Mouse (Mus musculus) heart, postnatal 4 days (tissue): Measurements from ENCODE around the gene Lgr4. TPM values are rescaled to one million over a fixed set of nuclear protein-coding genes. Genes with fewer than 3 reads are reported as not detected.
A peak's percentile ranks its signal among the peaks of the same experiment; 100 is the strongest.

Experiments
- DNase-seq: peaks from one replicate; pipeline ENCODE4 v3.0.0; 2021
- total RNA-seq, 2 experiments: library from RNA; stranded (reverse); gene quantifications; 2 replicates each; pipeline ENCODE4 v1.2.3; 2021

The Lgr4 gene
- total RNA-seq, 2 experiments from 2014 or later: 44.6 to 49.1 TPM

DNA sequence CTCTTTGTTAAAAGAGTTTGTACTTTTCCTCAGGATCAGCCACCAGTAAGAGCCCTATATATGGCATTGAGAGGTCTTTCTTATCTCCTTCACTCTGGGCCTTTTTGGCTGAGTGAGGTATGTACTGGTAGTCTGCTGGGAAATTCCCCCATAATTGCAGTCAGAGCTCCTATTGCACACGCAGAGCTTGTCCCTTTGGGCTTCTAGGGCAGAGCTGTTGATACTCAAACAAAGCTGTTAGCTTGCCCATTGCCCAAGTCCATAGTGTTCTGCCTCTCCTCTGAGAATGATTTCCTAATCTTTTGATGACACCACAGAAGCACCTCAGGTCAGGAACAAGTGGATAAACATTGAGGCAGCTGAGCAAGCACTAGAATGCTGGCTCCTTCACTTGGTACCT is 67.5 kb downstream of the Lgr4 start:
- no peak for DNase-seq

DNA sequence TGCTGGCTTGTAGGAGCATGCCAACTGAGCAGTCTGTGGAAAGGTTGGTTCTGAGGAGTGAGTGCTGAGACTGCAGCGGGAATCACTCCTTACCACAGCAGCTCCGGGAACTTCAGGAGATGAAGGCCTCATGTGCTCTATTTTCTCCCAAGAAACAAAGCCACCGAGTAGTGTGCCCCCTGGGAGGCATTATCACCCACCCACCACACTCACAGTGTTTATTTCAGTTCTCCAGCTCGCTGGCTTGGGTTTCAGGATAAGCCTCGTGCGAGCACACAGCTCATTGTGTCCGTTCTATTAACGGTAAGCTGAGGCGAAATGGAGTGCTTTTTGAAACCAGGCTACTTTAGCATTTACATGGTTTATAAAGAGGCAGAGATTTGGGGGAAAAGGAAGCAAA is 68.1 kb downstream of the Lgr4 start:
- DNase-seq: no peak

DNA sequence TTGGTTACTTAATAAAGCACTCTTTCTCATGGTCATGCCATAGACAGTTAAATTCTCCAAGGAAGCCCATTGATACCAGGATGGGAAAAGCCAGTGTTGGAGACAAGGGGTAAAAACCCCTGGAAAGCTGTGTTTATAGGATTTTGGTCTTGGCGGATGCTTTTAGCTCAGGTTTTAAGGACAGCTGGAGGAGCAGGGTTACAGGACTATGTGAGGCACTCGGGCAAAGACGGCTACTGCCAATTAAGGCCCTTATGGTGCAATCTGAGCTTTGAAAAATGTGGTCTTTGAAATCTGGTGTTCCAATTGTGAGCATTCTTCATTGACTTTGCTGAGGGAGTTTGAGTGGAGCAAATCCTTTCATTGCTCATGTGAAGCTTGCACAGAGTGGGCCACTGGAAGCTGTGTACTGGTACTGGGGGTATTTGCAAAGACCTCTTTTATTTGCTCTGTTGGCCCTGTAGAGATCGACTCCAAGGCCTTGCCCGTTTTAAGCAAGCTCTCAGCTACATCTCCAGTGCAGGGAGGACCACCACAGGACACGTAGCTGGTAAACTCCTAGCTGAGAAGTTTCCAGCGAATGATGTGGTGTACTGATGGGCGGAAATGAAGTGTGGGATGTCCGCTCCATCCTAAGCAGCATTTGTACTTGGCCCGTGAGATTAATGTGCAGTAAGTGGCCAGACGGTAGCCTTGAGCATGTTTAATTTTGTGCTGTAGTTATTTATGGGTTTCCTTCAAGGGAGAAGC is 68.8 kb downstream of the Lgr4 start:
- no peak for DNase-seq

DNA sequence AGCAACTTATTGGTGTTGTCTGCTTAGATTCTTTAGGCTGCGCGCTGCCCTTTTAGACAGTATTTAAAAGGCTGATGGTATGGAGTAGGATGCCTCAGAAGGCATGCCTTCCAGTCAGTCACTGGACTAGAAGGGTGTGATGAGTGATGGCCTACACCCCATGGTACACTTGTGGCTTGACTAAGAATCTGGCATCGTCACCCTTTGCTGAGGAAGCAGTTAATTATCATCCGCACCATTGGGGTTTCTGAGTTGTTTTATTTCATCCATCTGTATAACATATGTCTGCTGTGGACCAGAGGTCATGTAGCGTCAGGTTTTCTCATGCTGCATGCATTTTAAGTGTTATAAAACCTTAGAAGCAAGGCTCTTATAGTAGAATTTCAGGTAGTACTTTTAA is 70.5 kb downstream of the Lgr4 start:
- no peak for DNase-seq

DNA sequence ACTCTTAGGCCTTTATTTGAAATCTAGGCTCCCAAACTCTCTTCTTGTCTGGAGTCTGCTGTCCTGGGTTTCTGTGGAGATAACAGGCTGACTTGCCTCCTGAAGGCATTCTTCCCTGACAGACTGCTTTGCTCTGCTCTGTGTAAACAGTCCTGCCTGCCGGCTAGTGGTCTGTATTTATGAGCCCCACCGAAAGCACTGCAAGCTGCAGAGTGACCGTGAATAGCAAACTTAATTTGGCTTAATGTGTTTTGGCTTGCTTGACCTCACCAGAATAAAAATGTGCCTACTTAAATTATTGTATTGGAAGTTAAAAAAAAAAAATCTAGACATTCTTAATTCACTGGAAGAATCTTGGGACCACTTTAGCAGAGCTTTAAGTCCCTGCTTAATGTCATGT is 71.7 kb downstream of the Lgr4 start:
- no peak for DNase-seq

DNA sequence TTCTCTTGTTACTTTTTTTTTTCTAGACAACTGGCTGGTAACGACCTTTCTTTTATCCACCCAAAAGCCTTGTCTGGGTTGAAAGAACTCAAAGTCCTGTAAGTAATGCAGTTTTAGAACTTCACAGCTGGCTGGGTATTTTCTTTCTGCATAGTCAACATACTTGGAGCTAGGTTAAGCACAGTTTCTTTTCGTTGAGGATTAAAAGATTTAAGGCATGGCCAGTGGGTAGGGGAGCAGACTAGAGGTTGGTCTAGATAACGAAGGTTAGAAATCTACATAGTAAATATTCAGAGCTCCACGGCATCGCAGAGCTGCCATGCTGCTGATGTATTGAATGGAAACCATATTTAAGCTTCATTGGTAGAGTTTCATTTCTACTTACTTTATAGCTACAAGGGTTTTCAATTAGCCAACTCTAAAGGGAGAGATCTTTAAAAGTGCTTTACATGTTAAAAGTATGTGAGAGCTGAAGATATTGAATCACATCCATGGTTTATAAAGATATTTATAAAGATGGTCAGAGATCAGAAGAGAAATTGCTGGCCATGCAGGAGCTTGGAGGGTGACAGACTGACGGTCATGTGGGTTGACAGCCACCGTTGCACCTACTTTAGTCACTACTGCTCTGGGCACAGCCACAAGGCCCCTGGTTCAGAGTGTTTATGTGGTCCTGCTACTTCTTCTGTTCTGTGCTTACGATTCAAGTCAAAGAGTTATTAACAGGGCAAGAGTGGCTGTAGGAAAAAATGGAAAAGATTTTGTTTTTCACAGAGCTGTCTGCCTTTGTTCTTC is 72.4 kb downstream of the Lgr4 start:
- DNase-seq: no peak

DNA sequence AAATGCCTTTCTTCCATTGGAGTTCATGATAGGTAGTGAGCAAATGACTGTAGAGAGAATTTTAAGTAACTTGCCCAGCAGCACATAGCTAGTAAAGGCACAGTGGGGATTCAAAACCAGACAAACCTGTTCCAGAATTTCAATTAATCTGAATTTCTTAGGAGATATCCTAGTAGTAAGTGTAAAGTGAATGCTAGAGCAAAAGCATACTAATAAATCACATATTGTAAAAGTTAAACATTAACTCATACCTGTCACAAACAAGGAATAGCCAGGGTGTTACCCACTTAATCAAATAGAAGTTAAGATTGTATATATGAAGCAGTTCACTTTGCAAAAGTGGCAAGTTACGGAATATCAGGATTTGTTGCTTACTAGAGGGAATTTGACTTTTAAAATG is 74.3 kb downstream of the Lgr4 start:
- no peak for DNase-seq

DNA sequence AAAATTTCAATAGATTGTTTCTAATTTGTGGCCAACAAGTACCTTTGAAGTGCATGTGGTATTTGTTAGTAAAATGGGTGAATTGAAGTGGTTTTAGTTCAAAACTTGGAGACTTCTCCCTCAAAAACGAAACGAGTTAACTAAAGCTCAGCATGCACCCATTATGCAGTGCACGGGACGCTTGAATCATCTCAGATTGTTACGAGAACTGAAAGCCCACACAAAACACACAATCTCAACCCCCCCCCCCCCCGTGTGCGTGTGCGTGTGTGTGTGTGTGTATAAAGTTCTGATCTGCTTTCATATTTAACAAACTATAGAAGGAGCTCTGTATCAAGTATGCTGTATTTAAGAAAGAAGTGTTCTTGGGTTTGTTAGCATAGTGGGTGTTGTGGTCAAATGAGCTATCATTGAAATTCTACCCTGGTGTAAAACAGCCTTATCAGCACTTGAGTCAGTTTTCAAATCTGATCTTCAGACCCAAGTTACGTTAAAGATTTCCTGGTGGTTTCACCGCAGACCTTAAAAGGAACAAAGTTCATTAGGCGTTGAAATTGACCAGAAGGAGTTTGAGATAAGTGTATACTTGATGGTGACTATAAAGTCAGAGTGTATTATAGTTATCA is 75.1 kb downstream of the Lgr4 start:
- DNase-seq: no peak

DNA sequence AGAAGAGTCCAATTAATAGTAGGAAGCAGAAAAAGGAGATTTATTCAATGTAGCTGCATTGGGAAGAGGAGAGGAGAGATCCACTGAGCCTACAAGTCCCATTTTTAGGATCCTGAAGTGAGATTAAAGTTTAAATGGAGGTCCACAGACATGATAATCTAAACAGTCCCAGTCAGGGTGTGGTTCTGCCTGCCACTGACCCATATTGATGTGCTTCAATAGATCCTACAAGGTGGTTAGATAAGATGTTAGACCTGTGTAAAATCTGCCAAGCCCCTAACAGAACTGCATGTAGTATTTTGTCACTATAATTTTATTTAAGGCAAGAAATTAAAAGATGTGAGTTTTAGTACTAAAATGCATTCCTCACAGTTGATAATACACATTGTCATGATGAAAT is 76.0 kb downstream of the Lgr4 start:
- no peak for DNase-seq

DNA sequence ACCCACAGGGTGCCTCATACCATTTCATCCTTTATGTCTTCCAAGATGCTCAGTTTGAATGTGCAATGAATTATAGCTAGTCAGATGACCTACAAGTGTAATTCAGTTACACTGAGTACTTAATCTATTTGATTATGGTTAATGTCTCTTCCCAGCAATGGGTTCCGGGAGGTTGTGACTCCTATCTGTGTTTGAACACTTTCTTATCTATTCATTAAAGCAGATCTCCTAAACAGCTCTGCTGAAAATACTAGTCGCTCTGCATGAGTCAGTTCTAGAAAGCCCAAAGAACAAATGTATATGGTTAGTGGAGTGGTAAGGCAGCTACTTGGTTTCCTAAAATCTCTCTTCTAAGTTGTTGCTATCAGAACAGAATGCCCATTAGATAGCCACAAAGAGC is 77.6 kb downstream of the Lgr4 start:
- DNase-seq: no peak

DNA sequence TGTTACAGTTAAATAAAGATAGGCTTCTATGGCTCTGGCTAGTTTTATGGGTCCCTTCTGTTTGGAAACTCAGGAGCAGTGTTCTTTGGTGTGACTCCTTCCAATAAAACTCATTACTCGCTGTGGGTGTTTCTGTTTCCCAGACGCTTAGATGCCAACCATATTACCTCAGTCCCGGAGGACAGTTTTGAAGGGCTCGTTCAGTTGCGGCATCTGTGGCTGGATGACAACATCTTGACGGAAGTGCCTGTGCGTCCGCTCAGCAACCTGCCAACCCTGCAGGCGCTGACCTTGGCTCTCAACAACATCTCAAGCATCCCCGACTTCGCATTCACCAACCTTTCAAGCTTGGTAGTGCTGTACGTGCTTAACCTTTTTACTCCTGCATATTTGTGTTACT is 79.0 kb downstream of the Lgr4 start:
- DNase-seq: peak; percentile 30

DNA sequence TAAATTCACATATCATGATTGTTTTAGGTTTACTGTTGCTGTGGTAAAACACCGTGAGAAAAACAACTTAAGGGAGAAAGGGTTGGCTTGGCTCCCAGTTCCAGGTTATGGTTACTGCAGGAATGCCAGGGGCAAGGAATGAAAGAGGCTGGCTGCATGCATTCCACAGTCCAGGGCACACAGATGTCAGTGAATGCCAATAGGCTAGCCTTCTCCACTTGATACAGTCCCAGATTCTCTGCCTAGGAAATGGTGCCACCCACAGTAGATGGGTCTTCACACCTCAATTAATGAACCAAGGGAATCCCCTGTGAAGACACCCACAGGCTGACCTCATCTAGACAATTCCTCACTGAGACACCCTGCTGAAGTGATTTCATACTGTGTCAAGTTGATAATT is 87.2 kb downstream of the Lgr4 start:
- no peak for DNase-seq

DNA sequence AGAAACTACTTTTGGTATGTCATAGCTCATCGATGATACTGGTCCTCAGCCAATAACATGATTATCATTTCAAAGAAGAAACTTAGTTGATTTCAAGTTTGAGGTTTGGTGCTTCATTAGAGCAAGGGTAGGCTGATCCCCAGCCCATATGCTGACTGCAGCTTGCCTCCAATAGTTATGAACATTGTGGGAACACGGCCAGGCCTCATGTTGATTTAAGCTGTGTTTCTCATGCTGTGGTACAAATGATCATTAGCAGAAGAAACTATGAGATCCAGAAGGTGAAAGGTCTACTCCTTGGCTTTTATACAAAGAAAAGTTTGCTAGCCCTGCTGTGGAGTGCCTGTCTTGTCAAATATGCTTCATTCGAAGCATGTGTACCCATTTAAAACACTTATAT is 87.7 kb downstream of the Lgr4 start:
- no peak for DNase-seq

DNA sequence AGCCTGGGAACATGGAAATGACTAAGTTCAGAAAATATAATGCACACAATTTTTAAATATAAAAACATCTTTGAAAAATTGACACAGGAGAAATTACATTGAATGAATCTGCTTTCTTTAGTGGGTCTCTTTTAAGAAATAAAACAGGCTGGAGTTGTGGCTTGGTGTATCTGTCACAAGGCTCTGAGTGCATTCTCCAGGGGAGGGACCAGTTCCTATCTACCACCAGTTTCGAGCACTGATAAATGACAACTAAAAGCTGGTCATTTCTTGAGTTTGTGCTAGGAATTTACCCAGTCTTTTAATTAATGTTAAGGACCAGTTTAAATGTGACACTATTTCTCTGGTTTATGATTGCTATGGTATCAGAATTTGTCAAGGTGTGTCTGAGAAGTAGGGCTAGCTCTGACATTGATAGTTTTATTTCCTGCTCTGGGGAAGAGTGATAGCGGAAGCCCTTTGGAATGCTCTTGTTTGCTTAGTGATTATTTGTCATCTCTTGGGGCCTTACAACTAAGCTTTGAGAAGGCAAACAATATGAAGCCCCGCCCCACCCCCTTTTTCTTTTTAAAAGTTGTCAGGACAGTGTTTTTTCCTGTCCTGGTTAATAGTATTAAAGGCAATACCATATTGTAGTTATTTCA is 88.3 kb downstream of the Lgr4 start:
- DNase-seq: no peak

DNA sequence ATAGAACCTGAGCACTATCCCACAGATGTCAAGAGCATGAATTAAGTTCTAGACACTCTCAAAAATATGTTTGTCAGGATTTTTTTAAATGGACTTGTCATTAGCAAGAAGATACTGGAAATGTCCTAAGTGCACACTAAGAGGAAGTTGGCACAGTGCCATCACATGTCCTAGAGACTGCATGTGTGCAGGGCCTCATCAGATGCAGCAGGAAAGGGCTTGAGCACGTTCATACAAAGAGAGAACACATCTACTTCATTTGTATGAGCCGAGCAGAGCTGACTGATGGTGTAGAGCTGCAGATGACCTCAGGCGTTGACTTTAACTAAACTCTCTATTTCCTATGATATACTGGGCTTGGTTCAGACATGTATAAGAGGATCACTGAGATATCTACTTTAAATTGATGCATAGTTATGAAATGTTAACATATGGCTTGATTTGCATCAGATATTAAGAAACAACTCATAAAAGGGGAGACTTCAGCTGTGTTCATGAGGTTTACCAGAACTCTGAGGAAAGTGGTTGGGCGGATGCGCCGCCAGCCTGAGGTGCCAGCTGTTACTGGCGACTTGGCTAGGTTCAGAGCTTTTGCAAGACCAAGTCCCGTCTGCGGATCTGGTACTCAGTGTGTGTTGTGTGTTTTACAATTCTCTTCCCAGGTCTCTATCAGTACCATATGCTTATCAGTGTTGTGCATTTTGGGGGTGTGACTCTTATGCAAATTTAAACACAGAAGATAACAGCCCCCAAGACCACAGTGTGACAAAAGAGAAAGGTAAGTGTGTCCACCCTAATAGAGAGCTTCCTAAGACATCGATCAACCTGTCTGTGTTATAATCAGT is 90.2 kb downstream of the Lgr4 start:
- DNase-seq: no peak

DNA sequence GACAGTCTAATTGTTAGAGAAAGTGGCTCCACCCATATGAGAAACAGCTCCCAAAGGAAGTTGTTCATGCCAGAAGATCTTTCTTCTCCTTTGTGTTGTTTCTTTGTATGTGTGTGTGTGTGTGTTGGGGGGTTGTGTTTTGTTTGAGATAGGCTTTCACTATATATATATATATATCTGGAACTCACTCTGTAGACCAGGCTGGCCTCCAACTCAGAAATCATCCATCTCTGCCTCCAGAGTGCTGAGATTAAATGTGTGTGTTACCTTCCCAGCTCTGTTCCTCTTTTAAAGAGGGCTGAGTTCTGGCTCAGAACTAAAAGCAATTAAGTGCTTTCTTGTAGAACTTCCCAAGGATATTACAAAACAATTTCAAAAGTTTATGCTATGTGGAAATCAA is 92.0 kb downstream of the Lgr4 start:
- no peak for DNase-seq

DNA sequence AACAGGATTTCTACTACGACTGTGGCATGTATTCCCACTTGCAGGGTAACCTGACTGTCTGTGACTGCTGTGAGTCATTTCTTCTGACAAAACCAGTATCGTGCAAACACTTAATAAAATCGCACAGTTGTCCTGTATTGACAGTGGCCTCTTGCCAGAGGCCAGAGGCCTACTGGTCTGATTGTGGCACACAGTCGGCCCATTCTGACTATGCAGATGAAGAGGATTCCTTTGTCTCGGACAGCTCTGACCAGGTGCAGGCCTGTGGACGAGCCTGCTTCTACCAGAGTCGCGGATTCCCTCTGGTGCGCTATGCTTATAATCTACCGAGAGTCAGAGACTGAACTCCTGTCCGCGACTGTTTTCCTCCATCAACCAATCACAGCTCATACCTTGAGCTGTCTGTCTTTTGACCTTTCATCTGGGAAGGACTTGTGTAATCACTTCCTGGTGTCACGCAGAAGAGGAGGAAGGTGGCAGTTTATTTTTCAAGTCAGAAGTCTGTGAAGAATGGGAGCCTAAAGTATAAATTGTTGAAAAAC is 94.8 kb downstream of the Lgr4 start:
- DNase-seq: no peak

DNA sequence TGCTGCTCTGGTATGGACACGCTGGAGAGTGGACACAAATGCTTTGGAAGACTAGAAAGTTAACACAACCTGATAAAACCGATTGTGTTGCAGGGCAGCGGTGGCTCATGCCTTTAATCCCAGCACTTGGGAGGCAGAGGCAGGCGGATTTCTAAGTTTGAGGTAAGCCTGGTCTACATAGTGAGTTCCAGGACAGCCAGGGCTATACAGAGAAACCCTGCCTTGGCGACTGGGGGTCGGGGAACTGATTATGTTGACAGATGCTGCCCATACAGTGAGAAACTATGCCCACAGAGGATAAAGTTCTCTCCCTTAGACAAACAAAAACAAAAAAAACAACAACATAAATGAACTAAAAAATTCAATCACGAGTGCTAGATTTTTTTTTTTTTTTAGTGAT is 99.6 kb downstream of the Lgr4 start:
- DNase-seq: no peak

DNA sequence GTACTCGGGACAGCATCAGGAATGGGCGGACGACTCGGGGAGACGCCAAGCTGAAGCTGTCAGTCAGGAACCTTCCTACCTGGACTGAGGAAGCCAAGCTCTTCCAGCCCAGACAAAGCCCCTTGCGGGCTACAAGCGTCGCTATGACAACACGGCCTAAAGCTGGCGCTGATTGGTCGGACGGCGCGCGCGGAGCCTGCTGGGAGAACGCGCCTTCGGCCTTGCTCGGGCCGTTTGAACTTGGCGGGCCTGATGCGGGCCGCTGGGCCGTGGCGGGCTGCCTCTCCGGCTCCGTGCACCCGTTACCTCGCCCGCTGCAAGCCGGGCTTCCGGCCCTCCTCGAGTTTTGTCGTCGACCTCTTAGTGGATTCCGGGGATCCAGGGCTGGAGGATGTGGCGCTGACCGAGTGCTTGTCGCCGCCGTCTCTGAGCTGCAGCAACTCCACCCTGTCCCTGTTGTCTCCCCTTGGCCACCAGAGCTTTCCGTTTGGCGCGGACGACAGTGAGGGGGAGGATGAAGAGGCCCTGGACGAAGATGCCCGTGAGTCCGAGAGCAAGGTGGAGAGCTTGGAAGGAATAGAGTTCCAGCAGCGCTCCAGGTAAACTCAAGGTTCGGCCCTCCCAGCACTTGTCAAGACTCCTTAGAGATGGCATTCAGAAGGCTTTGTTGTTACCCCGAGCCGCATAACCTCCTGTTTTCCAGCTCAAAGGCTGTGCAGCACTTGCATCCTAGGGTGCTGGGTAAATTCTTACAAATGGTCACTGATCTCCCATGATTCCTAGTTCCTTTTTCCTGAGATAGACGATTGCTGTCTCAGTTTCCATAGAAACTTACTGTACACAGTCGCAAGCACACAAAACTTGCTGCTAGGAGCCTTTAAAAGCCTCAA is 100.4 kb downstream of the Lgr4 start, which contains the start of gene Ccdc34:
Ccdc34 (plus strand) TSS at position 202 of the 890 bp plus-strand sequence.
- peak; percentile 93 for DNase-seq

DNA sequence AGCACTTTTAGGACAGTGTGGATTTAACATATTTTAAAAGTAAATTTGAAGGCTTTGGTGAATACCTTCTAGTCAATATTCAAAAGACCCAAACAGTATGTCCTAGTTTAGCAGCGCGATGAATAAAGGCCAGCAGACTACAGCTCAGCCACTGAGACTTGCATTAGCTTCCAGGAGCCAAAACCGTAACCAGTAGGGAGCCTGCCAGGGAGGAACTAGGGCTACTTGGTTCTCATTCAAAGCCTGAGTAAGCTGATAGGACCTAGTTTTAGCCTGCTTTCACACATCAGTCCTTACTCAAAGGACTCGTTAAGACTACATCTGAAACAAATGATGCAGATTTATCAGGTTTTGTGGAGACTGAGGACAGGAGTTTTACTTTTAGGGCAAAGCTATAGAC is 102.2 kb downstream of the Lgr4 start:
- DNase-seq: no peak

DNA sequence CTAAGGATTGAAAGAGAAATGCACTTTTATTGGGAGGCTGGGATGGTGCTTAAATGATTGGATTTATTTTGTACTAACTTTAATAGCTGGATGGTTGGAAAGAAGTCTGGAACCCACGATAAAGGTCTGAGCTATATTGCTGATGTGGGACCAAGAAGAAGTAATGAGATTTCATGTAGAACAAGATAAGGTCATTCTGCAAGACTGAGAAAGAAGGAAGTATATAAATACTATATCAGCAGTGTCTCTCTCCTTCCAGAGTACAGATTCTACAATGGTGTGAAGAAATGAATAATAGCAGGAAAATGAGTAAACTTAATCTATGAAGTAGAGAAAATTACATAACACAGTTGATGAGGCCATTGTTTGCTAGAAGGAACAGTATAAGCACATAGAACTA is 103.0 kb downstream of the Lgr4 start:
- no peak for DNase-seq
